Mouse (Mus musculus): ENCODE measurements around the gene Pi16.

DNA sequence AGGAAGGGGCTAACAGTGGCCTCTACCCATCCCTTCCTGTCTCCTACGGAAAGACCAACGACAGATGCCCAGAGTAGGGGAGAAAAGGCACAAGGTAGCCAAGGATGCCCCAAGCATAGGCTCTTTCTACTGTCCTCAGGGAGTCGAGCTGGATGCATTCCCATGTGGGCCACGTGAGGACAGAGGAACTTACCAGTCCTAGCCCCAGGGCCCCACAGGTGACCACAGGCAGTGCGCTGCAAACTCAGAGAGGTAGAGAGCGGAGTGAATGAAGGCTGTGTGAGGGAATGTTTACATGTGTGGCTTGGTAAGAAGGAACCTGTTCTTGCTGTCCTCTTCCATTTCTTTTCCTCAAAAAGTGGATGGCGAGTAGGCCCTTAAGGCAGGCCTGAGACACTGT is 11.6 kb upstream of the Pi16 start:
- TF ChIP-seq MAFK (IDR thresholded peaks at IDR 0.05; ENCODE audit: insufficient read depth, low read depth, low read length), result no peak
- TF ChIP-seq ZC3H11A (IDR thresholded peaks at IDR 0.05; ENCODE audit: borderline replicate concordance, low read depth, low read length), result no peak
- TF ChIP-seq CHD2 (IDR thresholded peaks at IDR 0.05; ENCODE audit: low read depth, low read length), result no peak
- no peak for TF ChIP-seq HCFC1 (IDR thresholded peaks at IDR 0.05; ENCODE audit: borderline replicate concordance, insufficient read depth, low read length)
- no peak for TF ChIP-seq ZNF384 (IDR thresholded peaks at IDR 0.05; ENCODE audit: low read depth, low read length)
